Mouse (Mus musculus) embryo, embryonic 11.5 days (tissue): ENCODE data around the gene Ap2a1.

Source experiments
- DNase-seq: peaks from one replicate; pipeline ENCODE4 v3.0.0-alpha.2; 2012; ENCODE audit warnings: low read depth, low spot score

Ap2a1 gene

DNA sequence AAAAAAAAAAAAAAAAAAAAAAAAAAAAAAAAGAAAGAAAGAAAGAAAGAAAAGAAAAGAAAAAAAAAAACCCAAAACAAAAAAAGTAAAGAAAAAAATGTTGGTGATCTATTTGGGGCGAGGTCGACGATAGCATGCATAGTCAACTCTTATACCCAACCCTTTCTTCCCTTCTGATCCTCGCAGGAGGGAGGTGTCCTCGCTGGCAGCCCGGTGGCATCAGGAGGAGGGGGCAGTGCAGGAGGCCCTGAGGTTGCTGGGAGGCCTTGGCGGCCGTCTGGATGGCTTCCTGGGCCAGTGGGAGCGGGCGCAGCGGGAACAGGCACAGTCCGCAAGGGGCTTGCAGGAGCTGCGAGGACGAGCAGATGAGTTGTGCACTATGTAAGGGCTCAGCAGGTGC lies 24.3 kb upstream of the Ap2a1 start:
- no peak for DNase-seq

DNA sequence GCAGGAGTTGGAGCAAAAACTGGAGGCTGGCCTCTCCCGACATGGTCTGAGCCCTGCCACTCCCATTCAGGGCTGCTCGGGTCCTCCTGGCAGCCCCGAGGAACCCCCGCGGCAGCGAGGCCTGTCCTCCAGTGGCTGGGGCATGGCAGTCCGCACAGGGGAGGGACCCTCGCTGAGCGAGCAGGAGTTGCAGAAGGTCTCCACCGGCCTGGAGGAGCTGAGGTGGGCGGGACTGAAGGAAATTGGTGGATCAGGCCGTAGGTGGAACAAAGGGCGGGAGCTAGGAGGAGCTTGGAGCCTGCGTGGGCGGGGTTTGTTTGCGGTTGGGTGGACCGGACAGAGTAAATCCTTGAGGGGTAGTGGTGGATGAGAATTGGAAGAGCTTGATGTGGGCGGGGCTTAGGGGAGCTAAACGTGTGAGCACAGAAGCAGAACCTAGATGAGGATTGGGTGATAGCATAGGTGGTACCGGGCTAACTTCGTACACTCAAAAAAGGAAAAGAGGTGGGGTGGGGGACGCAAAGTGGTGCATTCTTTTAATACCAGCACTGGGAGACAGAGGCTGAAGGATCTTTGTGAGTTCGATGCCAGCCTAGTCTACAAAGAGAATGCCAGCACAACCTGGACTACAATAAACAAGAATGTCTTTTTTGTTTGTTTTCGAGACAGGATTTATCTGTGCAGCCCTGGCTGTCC lies 23.5 kb upstream of the Ap2a1 start:
- DNase-seq = peak; percentile 87

DNA sequence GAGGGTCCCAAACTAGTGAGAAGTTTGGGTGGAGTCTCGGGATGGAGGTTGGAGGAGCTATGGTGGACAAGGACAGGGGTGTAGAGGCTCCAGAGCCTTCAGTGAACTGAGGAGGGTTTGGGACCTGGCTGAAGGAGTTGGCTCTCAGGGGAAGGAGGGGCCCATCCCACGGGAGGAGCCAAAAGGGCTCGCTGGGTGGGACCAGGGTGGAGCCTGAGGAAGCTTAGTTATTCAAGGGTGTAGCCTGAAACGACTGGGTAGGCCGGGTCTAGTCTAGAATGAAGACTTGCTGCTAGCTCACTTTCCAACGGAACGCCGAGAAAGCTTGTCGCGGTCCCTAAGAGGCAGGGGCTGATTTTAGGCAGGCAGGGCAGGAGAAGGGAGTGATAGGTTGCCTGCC lies 22.7 kb upstream of the Ap2a1 start:
- no peak for DNase-seq

DNA sequence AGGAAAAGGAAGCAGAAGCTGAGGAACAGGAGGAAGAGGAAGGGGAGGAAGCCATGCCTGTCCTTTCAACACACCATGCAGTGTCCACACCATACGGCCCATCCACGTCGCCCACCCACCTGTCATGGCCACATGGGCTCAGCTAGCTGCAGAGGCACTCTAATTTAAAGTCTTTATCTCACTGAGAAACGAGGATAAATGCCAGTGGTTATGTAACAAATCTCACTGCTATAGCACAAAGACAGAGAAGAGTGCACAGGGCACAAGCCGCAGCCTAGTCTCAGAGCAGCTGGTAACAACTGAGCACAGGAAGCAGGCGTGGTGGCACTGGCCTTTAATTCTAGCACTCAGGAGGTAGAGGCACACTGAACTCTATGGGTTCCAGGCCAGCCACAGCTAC lies 20.6 kb upstream of the Ap2a1 start:
- DNase-seq = no peak

DNA sequence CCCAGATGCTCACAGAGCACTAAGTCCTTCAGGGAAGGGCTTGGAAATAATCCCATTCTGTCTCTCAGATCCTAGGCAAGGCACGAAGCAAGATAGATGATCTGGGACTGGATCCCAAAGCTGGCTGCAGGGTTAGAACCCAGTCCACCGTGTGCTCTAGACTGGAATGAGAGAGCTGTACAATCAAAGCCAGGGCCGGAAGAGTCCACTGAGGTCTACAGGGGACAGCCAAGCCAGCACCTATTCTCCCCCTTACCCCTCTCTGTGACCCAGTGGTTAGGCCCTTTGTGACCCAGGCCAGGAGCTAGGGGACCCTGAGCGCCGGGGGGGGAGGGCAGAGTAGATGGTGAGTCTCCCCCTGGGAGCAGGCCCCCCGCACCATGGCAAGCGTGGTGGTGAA lies 13.6 kb upstream of the Ap2a1 start, which contains the start of gene Tsks:
Tsks (plus strand) TSS at position 301 of the 400 bp plus-strand sequence.
- no peak for DNase-seq

DNA sequence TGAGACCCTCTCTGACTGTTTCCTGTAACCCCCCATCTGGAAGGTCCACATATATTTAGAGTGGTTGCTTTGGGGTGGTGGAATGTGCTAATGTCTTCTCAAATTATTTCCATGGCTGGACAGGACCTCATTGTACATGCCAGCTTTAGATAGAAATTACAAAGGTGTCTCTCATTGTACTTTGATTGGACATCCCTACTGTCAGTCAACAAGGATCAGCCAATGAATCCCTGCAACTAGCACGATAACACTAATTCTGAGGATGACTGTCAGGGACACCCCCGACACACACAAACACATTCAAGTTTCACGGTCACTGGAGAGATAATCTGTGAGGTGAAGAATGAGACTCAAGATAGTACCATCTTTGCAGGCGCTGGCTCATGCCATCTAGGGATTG lies 9.4 kb upstream of the Ap2a1 start:
- no peak for DNase-seq

DNA sequence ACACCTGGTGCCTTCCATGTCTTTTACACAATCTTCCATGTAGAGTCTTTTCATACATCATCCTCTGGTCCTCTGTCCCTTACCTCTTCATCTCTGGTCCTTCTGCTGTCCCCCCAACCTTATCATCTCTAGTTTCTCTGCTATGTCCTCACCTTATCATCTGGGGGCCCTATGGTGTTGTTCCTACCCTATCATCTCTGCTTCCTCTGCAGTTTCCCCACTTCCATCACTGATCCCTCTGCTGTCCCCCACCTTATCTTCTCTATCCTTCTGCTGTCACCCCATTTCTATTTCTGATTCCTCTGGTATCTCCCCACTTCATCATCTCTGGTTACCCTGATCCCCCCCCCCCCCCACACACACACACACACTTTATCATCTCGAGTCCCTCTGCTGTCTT lies 726 bp downstream of the Ap2a1 start:
- no peak for DNase-seq

DNA sequence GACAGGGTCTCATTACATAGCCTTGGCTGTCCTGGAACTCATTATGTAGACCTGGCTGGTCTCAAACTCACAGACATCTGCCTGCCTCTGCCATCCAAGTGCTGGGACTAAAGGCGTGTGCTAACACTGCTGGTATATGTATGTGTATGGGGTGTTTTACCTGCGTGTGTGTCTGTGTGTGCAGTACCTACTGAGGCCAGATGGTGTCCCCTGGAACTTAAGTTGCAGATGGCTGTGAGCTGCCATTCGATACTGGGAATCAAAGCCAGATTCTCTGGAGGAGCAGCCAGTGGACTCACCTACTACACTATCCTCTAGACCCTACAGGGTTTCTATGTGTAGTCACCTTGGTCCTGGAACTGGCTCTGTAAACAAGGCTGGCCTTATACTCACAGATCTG lies 3.8 kb downstream of the Ap2a1 start:
- DNase-seq = no peak

DNA sequence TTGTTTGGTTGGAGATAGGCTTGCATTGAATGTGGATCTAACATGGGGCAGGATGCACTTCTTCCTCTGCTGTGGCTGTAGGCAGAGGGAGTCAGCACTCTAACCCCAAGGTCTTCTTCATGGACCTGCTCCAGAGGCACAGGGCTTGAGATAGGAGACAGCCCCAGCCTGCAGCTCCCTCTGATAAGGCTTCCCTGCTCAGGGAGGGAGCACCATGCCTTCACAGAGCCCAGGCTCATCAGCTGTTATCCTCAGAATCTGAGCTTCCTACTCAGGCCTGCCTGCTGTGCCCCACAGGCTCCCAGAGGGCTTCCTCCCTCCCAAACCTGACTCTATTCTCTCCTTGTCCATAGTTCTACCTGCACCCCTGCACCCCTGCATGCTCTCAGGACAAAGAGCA lies 6.8 kb downstream of the Ap2a1 start:
- DNase-seq = no peak

DNA sequence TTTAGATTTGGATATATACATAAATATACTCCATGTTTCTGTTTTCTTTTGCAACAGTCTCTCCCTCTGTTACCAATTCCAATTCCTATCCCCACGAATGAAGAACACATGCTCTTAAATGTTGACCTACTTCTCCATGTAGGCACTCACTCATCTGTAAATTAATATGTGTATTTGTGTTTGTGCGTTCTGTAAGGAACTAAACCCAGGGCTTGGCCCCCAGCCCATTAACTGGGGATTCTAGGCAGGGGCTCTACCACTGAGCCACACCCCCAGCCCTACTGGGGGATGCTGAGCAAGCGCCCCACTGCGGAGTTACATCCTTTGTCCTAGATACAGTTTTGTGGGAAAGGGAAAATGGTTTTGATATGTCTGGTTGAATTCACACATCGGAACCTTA lies 10.2 kb downstream of the Ap2a1 start:
- no peak for DNase-seq

DNA sequence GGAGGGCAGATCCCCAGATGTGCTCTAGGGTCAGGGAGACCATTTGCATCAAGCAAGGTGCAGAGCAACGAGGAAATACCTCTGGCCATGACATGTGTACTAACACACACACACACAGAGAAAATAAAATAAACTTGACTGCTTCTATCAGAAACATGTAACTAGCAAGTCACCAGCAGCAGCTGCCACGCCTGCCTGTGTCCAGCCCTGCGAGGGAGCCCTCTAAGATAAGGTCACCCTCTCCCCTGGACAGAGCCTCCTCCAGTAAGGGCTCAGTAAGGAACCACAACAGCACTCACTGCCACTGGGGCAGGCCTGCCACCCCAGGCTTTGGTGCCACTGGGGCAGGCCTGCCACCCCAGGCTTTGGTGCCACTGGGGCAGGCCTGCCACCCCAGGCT lies 11.1 kb downstream of the Ap2a1 start:
- DNase-seq = no peak

DNA sequence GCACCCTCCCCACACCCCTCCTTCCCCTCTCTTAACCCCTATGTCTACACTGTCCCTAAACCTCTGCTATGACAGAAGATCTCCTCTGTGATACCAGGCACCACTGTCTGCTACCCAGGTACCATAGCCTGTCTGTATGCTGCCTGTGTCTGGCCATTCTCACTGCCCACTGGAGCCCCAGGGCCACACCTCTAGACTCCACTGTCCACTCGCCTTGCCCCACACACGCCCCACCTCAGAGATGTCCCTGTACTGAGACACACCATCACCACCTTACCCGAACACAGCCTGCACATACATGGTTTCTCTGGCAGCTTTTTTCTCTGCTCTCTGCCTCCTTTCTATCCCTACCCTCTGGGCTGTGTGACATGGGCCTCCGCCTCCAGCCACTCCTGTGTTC lies 12.4 kb downstream of the Ap2a1 start:
- no peak for DNase-seq

DNA sequence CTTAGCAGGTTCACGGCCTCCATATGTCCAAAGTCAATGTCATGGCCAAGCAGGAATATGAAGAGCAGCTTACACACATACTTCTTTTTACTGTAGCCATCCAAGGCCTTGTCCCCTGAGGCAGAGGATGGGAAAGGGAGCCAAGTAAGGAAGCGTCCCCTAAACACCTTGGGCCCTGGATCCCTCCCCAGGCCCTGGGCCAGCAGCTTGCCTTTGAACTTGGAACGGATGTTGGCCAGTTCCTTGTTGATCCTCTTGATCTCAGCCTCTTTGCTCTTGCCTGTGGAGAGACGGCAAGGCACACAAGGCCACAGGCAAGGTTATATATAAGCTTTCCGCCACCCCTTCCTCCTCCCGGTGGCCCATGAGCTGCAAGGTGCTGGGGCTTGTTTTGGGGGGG lies 13.1 kb downstream of the Ap2a1 start:
- DNase-seq = no peak

DNA sequence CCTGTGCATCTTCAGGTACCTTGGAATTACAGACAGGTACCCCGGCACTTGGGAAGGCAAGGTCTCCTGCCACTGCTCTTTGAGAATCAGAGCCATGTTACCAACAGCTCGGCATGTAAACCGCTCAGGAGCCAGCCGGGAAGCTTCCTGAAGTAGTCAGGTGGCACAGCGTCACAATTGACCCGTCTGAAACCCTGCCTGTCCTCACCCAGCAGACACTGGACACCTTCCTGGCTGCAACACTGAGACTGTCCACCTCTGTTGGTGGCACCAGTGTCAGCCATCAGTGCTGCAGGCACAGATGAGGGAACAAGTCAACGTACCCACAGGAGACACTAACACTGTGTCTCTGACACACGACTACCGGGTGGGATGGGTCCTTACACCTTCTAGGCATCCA lies 14.0 kb downstream of the Ap2a1 start:
- no peak for DNase-seq

DNA sequence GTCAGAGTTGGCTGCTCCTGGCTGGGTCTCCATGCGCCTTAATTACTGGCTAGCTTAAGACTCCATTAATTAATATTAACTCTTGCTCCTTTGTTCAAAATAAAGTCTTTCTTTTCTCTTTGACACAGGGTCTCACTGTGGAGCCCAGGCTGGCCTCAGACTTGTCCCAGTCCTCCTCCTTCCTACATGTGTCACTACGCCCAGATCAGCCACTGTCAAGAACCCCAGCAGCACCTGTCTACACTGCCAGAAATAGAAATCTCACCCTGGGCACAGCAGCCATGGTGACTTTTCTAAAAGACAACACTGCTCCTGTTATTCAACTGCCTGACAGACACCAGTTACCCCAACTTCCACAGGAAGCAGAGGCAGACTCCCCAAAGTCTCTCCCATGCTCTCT lies 14.9 kb downstream of the Ap2a1 start:
- no peak for DNase-seq

DNA sequence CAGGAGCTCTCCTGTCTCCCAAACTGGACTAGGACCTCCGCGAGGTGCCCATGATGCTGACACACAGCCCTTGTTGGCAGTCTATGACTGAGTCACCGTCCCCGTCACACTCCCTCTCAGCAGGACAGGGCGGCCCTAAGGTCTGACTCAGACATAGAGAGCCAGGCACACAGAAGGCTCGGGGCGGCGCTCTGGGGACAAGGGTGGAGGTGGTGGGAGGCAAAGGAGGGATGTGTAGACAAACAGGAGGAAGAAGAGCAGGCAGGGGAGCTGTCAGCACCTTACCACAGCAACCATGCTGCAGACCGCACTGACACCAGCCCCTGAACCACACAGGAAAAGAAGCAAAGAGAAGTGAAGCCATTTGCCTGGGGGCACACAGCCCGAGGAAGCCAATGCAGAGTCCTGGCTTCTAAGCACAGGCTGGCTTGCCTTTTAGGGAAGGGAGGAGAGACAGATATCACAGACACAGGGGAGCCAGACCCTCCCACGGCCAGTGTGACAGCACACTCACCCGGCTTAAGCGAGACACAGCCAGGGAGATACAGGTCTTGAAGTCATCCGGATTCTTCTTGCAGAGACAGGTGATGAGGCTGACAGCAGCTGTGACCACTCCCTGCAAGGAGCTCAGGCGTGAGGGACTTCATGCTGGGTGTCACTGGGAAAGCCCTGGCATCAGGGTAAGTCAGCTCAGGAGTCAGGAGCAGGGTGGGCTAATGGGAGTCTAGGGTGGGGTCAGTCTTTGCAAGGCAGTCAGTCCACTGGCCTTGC lies 20.4 kb downstream of the Ap2a1 start:
- no peak for DNase-seq

DNA sequence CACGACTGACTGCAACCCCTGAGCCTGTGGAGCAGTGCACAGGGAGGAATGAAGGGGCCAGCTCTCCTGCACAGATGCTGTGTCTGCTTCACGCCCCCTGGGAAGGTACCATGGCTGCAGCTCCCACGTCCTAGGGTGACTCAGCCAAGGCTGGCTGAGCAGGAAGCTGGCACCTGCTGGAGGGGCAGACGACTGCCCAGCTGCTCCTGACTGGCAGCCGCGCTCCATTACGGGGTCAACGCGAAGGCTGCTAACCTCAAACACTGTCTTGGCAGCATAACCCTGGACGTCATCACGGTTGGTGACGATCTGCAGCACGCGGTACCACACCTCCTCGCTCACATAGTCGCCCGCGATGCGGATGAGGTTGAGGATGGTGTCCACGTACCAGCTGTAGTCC lies 23.9 kb downstream of the Ap2a1 start:
- DNase-seq = no peak

DNA sequence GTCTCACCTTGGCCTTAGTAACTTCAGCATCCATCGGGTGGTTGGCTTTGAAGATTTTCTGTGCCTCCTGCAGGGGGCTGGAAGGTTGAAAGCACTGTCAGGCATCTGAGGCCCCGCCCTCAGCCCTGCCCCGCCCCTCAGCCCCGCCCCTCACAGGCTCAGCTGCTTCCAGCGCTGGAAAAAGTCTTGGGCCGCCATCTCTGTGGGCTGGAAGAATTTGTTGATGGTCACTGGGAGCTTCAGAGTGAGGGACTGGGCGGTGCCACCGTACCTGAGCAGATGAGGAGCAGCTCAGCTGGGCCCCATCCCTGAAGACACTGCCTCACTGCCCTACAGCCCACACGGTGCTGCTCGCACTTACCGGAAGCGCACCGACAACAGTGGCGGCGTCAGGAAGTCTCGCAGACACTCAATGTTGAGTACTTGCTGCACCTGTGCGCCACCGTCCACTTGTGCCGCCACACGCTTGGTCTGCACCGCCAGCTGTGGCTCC lies 28.0 kb downstream of the Ap2a1 start:
- peak; percentile 49 for DNase-seq

DNA sequence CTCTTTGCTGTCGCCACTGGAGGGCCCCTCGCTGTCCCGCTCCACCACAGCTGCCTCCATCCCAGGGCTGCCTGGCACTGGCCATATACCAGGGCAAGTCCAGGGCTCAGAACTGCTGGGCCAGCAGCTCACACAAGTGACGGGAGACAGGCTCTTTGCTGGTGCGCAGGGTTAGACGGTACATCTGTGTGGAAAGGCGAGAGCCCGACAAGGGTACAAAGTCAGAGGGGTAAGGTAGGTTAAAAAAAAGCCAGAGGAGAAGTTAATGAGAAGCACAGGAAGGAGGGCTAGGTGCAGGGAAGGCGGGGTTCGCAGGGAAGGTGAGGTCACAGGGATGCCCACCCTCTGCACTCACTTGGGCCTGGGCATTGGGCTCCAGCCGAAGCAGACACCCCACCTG lies 28.7 kb downstream of the Ap2a1 start:
- DNase-seq = no peak

DNA sequence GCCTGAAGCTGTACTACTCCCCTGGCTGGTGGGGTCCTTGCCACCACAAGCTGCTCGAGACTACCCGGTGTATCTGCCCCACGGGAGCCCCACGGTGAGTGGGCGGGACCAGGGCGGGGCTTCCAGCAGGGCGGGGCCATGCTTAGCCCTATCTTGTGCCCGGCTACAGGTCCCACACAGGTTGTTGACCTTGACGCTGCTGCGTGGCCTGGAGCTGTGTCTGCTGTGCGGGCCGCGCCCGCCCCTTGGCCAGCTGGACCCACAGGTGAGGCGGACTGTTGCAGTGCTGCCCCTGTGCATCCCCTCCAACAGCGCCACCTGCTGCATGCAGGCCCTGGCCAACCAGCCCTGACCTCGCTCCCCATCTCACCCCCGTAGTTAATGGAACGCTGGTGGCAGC lies 30.7 kb downstream of the Ap2a1 start:
- DNase-seq = no peak

DNA sequence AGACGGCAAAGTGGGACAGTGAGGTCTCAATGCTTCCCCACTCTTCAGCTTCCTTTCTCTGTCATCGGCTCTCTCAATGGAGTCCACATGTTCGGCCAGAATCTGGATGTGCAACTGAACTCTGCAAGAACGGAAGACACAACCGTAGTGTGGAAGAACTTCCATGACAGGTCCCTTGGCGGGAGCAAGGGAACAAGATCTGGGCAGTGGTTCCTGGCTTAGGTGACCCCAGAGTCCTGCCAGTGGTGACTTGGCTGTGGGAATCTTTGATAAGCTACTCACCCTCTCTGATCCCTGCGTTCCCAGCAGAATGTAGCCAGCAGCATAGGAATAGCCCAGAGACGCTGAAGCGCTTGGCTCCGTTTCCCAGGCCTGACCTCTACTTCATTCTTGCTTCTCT lies 32.8 kb downstream of the Ap2a1 start:
- no peak for DNase-seq

DNA sequence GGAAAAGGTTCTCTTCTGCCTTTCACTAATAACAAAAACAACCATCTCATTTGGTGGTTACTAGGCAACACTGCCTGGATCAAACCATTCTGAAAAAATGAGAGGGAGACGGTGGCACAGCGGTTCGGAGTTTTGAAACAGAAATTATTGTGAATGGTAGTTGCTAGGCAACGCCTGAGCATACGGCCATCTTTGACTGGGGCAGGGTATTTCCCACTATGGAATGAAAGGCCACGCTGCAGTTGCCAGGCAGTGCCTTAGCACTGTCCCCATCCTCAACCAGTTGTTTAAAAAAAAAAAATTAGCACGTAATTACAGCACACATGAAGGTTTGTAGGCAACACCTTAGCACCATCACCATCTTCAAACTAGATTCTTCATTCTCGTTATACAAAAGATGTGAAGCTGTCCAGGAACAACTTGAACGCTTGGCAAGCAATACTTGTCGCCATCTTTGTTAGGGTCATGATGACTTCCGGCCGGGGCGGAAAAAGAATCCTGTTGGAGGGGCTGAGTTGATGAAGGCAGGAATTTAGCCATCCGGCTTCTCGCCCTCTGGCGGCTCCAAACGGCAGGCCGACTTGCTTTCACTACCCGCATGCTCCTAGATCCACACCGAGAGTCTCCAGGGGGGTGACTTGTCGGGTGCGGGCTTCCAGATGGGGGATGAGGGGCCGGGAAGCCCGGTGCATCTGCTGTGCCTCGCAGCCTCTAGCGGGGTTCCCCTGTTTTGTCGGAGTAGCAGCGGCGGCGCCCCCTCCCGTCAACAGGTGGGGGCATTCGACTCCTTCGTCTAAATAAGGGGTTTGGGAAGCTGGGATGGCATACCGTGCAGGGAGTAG lies 33.5 kb downstream of the Ap2a1 start, which contains the start of gene Fuz:
Fuz (plus strand) TSS at position 487 of the 842 bp plus-strand sequence.
- DNase-seq = peak; percentile 90
